ENCODE assay signal across 8 mouse cellular contexts in genomic region chr15:84232609-84233008, GRCm38 (mm10). TPM values are rescaled to one million over a fixed set of nuclear protein-coding genes. Genes with fewer than 3 reads are reported as not detected.
DNase-seq lines count a peak whose midpoint lies in the region; ATAC-seq lines count a peak whose summit lies in the region.

No protein-coding gene starts in this region.

- peak overlapping the region; percentile 92 for H3K4me2 ChIP-seq in lung, embryonic 16.5 days (ENCODE audit: low read depth, low read length)
- H3K4me2 ChIP-seq in forebrain, embryonic 11.5 days (ENCODE audit: low read depth, low read length, severe bottlenecking): peak overlapping the region; percentile 93; the same call in 1 of the 2 replicates
- peak overlapping the region; percentile 93 for H3K4me2 ChIP-seq in limb, embryonic 15.5 days
- H3K4me2 ChIP-seq in stomach, embryonic 16.5 days (ENCODE audit: low read depth, low read length): peak overlapping the region; percentile 88

- WGBS in lung, embryonic 16.5 days: 26% methylated on average over 8 of the region's 8 CpGs
- 5% methylated on average over 8 of the region's 8 CpGs for WGBS in forebrain, embryonic 11.5 days
- 24% methylated on average over 8 of the region's 8 CpGs for WGBS in limb, embryonic 15.5 days
- 26% methylated on average over 8 of the region's 8 CpGs for WGBS in stomach, embryonic 16.5 days

- ATAC-seq in lung, embryonic 16.5 days (ENCODE audit: low read depth): no peak
- no peak for ATAC-seq in forebrain, embryonic 11.5 days (replicated peaks; ENCODE audit: low FRiP score)
- no peak for ATAC-seq in limb, embryonic 15.5 days (ENCODE audit: insufficient number of reproducible peaks, low FRiP score, low TSS enrichment, low read depth)
- no peak for ATAC-seq in stomach, embryonic 16.5 days (ENCODE audit: insufficient read depth, low FRiP score)

- no peaks in the 10 kb centered on the region for H3K36me3 ChIP-seq in lung, embryonic 16.5 days (ENCODE audit: control insufficient read depth, insufficient read depth, low read length)
- H3K36me3 ChIP-seq in forebrain, embryonic 11.5 days (ENCODE audit: control insufficient read depth, insufficient read depth, low read length): no peaks in the 10 kb centered on the region
- H3K36me3 ChIP-seq in limb, embryonic 15.5 days: no peaks in the 10 kb centered on the region
- H3K36me3 ChIP-seq in stomach, embryonic 16.5 days (ENCODE audit: control insufficient read depth, insufficient read depth, low read length): no peaks in the 10 kb centered on the region

- no peak for DNase-seq in lung, postnatal 36 days
- no peak for DNase-seq in forebrain, embryonic 11.5 days (ENCODE audit: low spot score)
- no peak for DNase-seq in urinary bladder, postnatal 10 days (ENCODE audit: low spot score)
- no peak for DNase-seq in c-Kit-positive CD71-positive TER-119-positive erythroid progenitor cells, embryonic 14.5 days (ENCODE audit: low spot score)
- DNase-seq in adrenal gland, postnatal 14 days: no peak

- H3K9me3 ChIP-seq in lung, embryonic 16.5 days (ENCODE audit: control insufficient read depth, low read length): no peaks in the 10 kb centered on the region
- H3K9me3 ChIP-seq in forebrain, embryonic 11.5 days (ENCODE audit: control insufficient read depth, low read length): no peaks in the 10 kb centered on the region
- H3K9me3 ChIP-seq in limb, embryonic 15.5 days: peaks cover 2% of the 10 kb centered on the region; the same call in 1 of the 2 replicates
- H3K9me3 ChIP-seq in stomach, embryonic 16.5 days (replicated peaks; ENCODE audit: control insufficient read depth, low read length): no peaks in the 10 kb centered on the region

- H3K4me1 ChIP-seq in lung, embryonic 16.5 days (replicated peaks; ENCODE audit: control insufficient read depth, insufficient read depth, low read length): peaks cover 21% of the 10 kb centered on the region
- H3K4me1 ChIP-seq in forebrain, embryonic 11.5 days (replicated peaks; ENCODE audit: control insufficient read depth, insufficient read depth, low read length): peaks cover 7% of the 10 kb centered on the region; the same call in 1 of the 2 replicates
- peaks cover 19% of the 10 kb centered on the region for H3K4me1 ChIP-seq in limb, embryonic 15.5 days
- H3K4me1 ChIP-seq in stomach, embryonic 16.5 days (ENCODE audit: control insufficient read depth, insufficient read depth, low read length): peaks cover 18% of the 10 kb centered on the region

- peak overlapping the region; percentile 66 for H3K4me3 ChIP-seq in lung, embryonic 16.5 days (ENCODE audit: low read length)
- peak overlapping the region; percentile 47 for H3K4me3 ChIP-seq in forebrain, embryonic 11.5 days (ENCODE audit: low read depth, low read length)
- H3K4me3 ChIP-seq in limb, embryonic 15.5 days: peak overlapping the region; percentile 53
- H3K4me3 ChIP-seq in stomach, embryonic 16.5 days (replicated peaks; ENCODE audit: low read length): peak overlapping the region; percentile 55

- no peak overlapping the region for H3K27ac ChIP-seq in lung, embryonic 16.5 days (ENCODE audit: low read length)
- no peak overlapping the region for H3K27ac ChIP-seq in forebrain, embryonic 11.5 days (ENCODE audit: low read depth, low read length)
- no peak overlapping the region for H3K27ac ChIP-seq in limb, embryonic 15.5 days
- H3K27ac ChIP-seq in stomach, embryonic 16.5 days (ENCODE audit: low read length): no peak overlapping the region

- peak overlapping the region; percentile 64 for H3K9ac ChIP-seq in lung, embryonic 16.5 days (ENCODE audit: low read length)
- no peak overlapping the region; the same call in 1 of the 2 replicates for H3K9ac ChIP-seq in forebrain, embryonic 11.5 days (ENCODE audit: low read length)
- no peak overlapping the region for H3K9ac ChIP-seq in limb, embryonic 15.5 days
- peak overlapping the region; percentile 69 for H3K9ac ChIP-seq in stomach, embryonic 16.5 days (ENCODE audit: low read length)

- H3K27me3 ChIP-seq in lung, embryonic 16.5 days (ENCODE audit: control insufficient read depth, insufficient read depth, low read depth, low read length): no peaks in the 10 kb centered on the region; the same call in 1 of the 2 replicates
- peaks cover 8% of the 10 kb centered on the region for H3K27me3 ChIP-seq in forebrain, embryonic 11.5 days (ENCODE audit: control insufficient read depth, insufficient read depth, low read length)
- H3K27me3 ChIP-seq in limb, embryonic 15.5 days: peaks cover 21% of the 10 kb centered on the region
- no peaks in the 10 kb centered on the region; the same call in 1 of the 2 replicates for H3K27me3 ChIP-seq in stomach, embryonic 16.5 days (ENCODE audit: control insufficient read depth, insufficient read depth, low read length)

RNA-seq across cellular contexts. Expression of gene Parvb, which starts 0.8 kb away (rescaled TPM):
- 5.2 and 5.3 TPM in 2 replicates for polyA plus RNA-seq in lung, embryonic 16.5 days (2015; fragmentation: Nextera tagmentation; extraction: Ambion mirVana)
- 3.3 and 4.9 TPM in 2 replicates for polyA plus RNA-seq in forebrain, embryonic 11.5 days (2014; fragmentation: Nextera tagmentation; extraction: Ambion mirVana)
- polyA plus RNA-seq in limb, embryonic 15.5 days (2015; fragmentation: Nextera tagmentation; extraction: Ambion mirVana): 3.2 and 5.1 TPM in 2 replicates
- polyA plus RNA-seq in stomach, embryonic 16.5 days (2015; fragmentation: Nextera tagmentation; extraction: Ambion mirVana): 2.7 and 3.2 TPM in 2 replicates
- 26.6 and 40.0 TPM in 2 replicates for total RNA-seq in adrenal gland, postnatal 14 days (2021)

RNA-seq across cellular contexts. Expression of gene Samm50, which starts 40.6 kb away (rescaled TPM):
- polyA plus RNA-seq in lung, embryonic 16.5 days (2015; fragmentation: Nextera tagmentation; extraction: Ambion mirVana): 98.8 and 105 TPM in 2 replicates
- 78.8 and 83.0 TPM in 2 replicates for polyA plus RNA-seq in forebrain, embryonic 11.5 days (2014; fragmentation: Nextera tagmentation; extraction: Ambion mirVana)
- polyA plus RNA-seq in limb, embryonic 15.5 days (2015; fragmentation: Nextera tagmentation; extraction: Ambion mirVana): 92.2 and 97.8 TPM in 2 replicates
- polyA plus RNA-seq in stomach, embryonic 16.5 days (2015; fragmentation: Nextera tagmentation; extraction: Ambion mirVana): 107 and 116 TPM in 2 replicates
- 213 and 228 TPM in 2 replicates for total RNA-seq in adrenal gland, postnatal 14 days (2021)

Comparison
In these comparisons a context has a peak if more than half of its experiments do, and no peak if none do; other contexts are left out.
1. H3K9ac ChIP-seq: peak in lung, embryonic 16.5 days (single experiment) and stomach, embryonic 16.5 days (single experiment); none in forebrain, embryonic 11.5 days (single experiment) and limb, embryonic 15.5 days (single experiment).
2. Peak in every context shown above with its lines, with median percentiles within 50 percentile points of each other: H3K4me2 ChIP-seq and H3K4me3 ChIP-seq.